Mouse (Mus musculus) kidney, adult 2 months (tissue): ENCODE results near the gene Glmp.
"Not testable (repeated sequence)": the region's sequence is repeated elsewhere in the genome, so short reads cannot be mapped to it uniquely, and the experiment has no call there.

Source experiments
- CTCF ChIP-seq: fragments of 200-500 bp; conservative IDR thresholded peaks from 2 replicates; pipeline ENCODE4 v1.5.1; 2011; ENCODE audit warnings: low read depth, mild to moderate bottlenecking, control low read depth, low read length, moderate library complexity, mixed read lengths; ENCODE audit not compliant: insufficient read depth, insufficient read length
- POLR2A ChIP-seq: fragments of 200-500 bp; IDR thresholded peaks from one replicate; pipeline ENCODE4 v1.6.1; 2011; ENCODE audit warnings: low read depth, low read length, control low read depth

- TF ChIP-seq POLR2A, CTCF: not testable (repeated sequence)
Observed at GRCm38 (mm10) chr3:88378599-88378998, 53.8 kb downstream of the Glmp start, which contains the start of gene Bglap2.
